8 mouse cellular contexts compared by ENCODE assay signal in the genomic region with DNA sequence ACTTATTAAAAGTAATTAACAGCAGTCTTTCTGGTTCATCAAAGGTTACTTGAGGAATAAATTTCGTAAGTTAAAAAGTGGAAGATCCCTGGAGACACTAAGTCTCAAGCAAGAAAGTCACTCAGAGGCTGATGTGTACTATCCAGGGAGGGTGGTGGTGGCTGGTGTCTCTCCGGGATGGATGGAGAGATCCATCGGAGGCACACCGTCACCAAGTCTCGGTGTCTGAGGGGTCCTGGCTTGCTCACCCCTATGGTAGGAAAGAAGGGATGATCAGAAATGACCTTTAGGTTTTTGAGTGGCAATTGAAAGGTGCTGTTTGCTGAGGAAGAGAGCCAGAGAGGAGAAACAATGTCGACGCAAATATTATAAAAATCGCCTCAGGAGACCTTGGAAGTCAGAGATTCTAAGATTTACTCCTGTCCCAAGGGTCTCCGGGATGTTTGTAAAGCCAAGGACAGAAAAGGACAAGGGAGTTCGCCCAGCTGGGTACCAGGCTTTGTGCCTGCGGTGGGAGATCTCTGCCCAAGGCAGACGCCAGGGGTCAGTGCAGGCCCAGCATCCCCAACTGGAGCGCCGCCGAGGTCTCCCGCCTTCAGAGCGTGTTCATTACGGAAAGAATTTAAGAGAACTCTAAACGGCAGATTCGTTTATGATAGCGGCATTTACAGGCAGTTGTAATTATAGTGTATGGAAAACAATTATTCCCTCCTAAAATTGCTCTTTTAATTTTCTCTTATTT.
DNase-seq lines count a peak whose midpoint lies in the region; ATAC-seq and TF ChIP-seq lines count a peak whose summit lies in the region.

No protein-coding gene starts in this region.

- 11% methylated on average over 21 of the region's 21 CpGs for WGBS in lung, embryonic 15.5 days
- 11% methylated on average over 21 of the region's 21 CpGs for WGBS in olfactory bulb, adult 2 months

- peak; percentile 92 for ATAC-seq in Patski
- ATAC-seq in frontal cortex, adult (ENCODE audit: low TSS enrichment) = peak; percentile 93
- ATAC-seq in hematopoietic stem cell, adult 5-6 weeks (replicated peaks in 1 of 2; ENCODE audit: insufficient read depth in 1 of 2, low FRiP score in 2 of 2, low TSS enrichment in 1 of 2, low read depth in 1 of 2, poor library complexity in 2 of 2, severe bottlenecking in 2 of 2) = peak; percentile 87 to 98
- peak; percentile 92 for ATAC-seq in lung, embryonic 15.5 days (ENCODE audit: borderline replicate concordance, extremely low read depth, low FRiP score, low TSS enrichment)

- H3K4me1 ChIP-seq in lung, embryonic 15.5 days = 0 out of 2 replicates have a peak, but pooled peaks cover 10% of the 10 kb centered on the region
- H3K4me1 ChIP-seq in olfactory bulb, adult 2 months (ENCODE audit: control insufficient read depth, insufficient read depth, low read length) = peaks cover 4% of the 10 kb centered on the region

- CTCF ChIA-PET in Patski (lab: Charles Lee) = interaction anchor here (1.1 to 1.5 kb wide), 5 partner anchors 8 to 353 kb away, joined by 3 to 6 read pairs (median 4); no protein-coding TSS in a partner anchor

- DNase-seq in Patski (ENCODE audit: low read depth, low spot score) = peak; percentile 13
- DNase-seq in cerebellum, adult 9-11 months = peak; percentile 57
- DNase-seq in layer of hippocampus, adult 8-10 months (ENCODE audit: low spot score in 2 of 2) = peak; percentile 51 to 77
- peak; percentile 31 to 36 for DNase-seq in thymus, adult 18-20 months

- in situ Hi-C loops in Patski (cut with MboI; ENCODE audit: low pct_unique_long_range_greater_than_20kb) = loop anchor here (5.0 kb wide), 2 partner anchors 191 to 351 kb away; no protein-coding TSS in a partner anchor

- POLR2A ChIA-PET in Patski (lab: Charles Lee) = no interaction called here

- H3K4me3 ChIP-seq in lung, embryonic 15.5 days = peak overlapping the region; percentile 47
- H3K4me3 ChIP-seq in olfactory bulb, adult 2 months (ENCODE audit: insufficient read depth, low read depth, low read length) = peak overlapping the region; percentile 78

- peak overlapping the region; percentile 35 for H3K9ac ChIP-seq in lung, embryonic 15.5 days

- TF ChIP-seq POLR2A in olfactory bulb, adult 2 months (IDR thresholded peaks at IDR 0.05; ENCODE audit: insufficient read depth, low read depth, low read length) = no peak

- H3K9me3 ChIP-seq in lung, embryonic 15.5 days = no peaks in the 10 kb centered on the region

- TF ChIP-seq CTCF in Patski (IDR thresholded peaks at IDR 0.05) = peak; percentile 96
- peak; percentile 87 for TF ChIP-seq CTCF in olfactory bulb, adult 2 months (IDR thresholded peaks at IDR 0.05; ENCODE audit: insufficient read depth, low read depth, low read length)

- H3K4me2 ChIP-seq in lung, embryonic 15.5 days = peak overlapping the region; percentile 93

- H3K36me3 ChIP-seq in lung, embryonic 15.5 days = no peaks in the 10 kb centered on the region

- H3K27ac ChIP-seq in lung, embryonic 15.5 days = 0 out of 2 replicates have a peak overlapping the region, but pooled peaks have one; percentile 7
- H3K27ac ChIP-seq in olfactory bulb, adult 2 months (ENCODE audit: insufficient read depth, low read depth, low read length) = no peak overlapping the region

- H3K27me3 ChIP-seq in Patski = peaks cover 3% of the 10 kb centered on the region
- no peaks in the 10 kb centered on the region for H3K27me3 ChIP-seq in lung, embryonic 15.5 days

Comparison
In these comparisons a context has a peak if more than half of its experiments do, and no peak if none do; other contexts are left out.
1. DNase-seq: peak in every context shown above with its lines; median percentile 64 in layer of hippocampus, adult 8-10 months; 57 in cerebellum, adult 9-11 months; 34 in thymus, adult 18-20 months; 13 in Patski.